Mouse (Mus musculus): Measurements from ENCODE around the gene Cd300lf. TPM values are rescaled to one million over a fixed set of nuclear protein-coding genes. Genes with fewer than 3 reads are reported as not detected.

The Cd300lf gene
- total and polyA plus RNA-seq, 2 experiments from 2014 or later: 0.10 to 0.16 TPM

GRCm38 (mm10) chr11:115083376-115084139 lies 50.2 kb downstream of the Cd300lf start:
- peak; percentile 87 for DNase-seq (ENCODE audit: low spot score)
- no peak overlapping the region for H3K4me3 ChIP-seq (ENCODE audit: low read depth, low read length)
- H3K27me3 ChIP-seq (ENCODE audit: insufficient read depth, low read length): peaks cover 5% of the 10 kb centered on the region; the same call in 1 of the 2 replicates
- ATAC-seq (ENCODE audit: low FRiP score): peak; percentile 68
- 35% methylated on average over 18 of the region's 18 CpGs for WGBS
- H3K9me3 ChIP-seq (ENCODE audit: low read length): no peaks in the 10 kb centered on the region
- 0 out of 2 replicates have a peak, but pooled peaks cover 5% of the 10 kb centered on the region for H3K4me1 ChIP-seq (ENCODE audit: insufficient read depth, low read length)
- no peaks in the 10 kb centered on the region for H3K36me3 ChIP-seq (ENCODE audit: insufficient read depth, low read length)
- no peak overlapping the region for H3K27ac ChIP-seq (ENCODE audit: low read depth, low read length)
- peak; percentile 99 for TF ChIP-seq CTCF (IDR thresholded peaks at IDR 0.05)
- H3K9ac ChIP-seq (replicated peaks; ENCODE audit: low read length, poor library complexity, severe bottlenecking): no peak overlapping the region
- no peak overlapping the region for H3K4me2 ChIP-seq (ENCODE audit: low read depth, low read length, poor library complexity, severe bottlenecking)

DNA sequence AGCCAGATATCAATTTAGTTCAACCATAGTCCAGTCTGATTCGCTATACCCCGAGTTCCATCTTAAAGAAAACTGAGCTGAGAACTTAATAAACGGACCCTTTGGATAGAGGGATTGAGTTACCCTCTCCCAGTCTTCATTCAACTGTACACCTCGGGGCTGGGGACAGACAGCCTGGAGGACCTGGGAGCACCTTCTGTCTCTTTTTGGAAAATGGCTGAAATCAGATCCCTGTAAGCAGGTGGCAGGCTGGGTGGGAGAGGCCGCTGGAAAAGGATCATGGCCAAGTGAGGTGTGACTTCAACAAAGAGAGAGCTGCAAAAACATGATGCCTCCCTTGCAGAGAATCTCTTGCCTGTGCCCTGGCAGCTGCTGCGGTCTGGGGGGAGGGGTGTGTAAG lies 51.6 kb downstream of the Cd300lf start:
- DNase-seq (ENCODE audit: low spot score) (no peak), ATAC-seq (ENCODE audit: low FRiP score) (no peak)
- Histone ChIP-seq H3K4me1 (ENCODE audit: insufficient read depth, low read length) (0 out of 2 replicates have a peak, but pooled peaks cover 5% of the 10 kb centered on the region), H3K9me3 (ENCODE audit: low read length) (no peaks in the 10 kb centered on the region), H3K4me3 (ENCODE audit: low read depth, low read length) (no peak overlapping the region), H3K4me2 (ENCODE audit: low read depth, low read length, poor library complexity, severe bottlenecking) (no peak overlapping the region), H3K36me3 (ENCODE audit: insufficient read depth, low read length) (no peaks in the 10 kb centered on the region), H3K27me3 (ENCODE audit: insufficient read depth, low read length) (peaks cover 5% of the 10 kb centered on the region; the same call in 1 of the 2 replicates), H3K27ac (ENCODE audit: low read depth, low read length) (no peak overlapping the region), H3K9ac (replicated peaks; ENCODE audit: low read length, poor library complexity, severe bottlenecking) (no peak overlapping the region)
- no peak for TF ChIP-seq CTCF (IDR thresholded peaks at IDR 0.05)
- WGBS: 78% methylated on average over 6 of the region's 6 CpGs

DNA sequence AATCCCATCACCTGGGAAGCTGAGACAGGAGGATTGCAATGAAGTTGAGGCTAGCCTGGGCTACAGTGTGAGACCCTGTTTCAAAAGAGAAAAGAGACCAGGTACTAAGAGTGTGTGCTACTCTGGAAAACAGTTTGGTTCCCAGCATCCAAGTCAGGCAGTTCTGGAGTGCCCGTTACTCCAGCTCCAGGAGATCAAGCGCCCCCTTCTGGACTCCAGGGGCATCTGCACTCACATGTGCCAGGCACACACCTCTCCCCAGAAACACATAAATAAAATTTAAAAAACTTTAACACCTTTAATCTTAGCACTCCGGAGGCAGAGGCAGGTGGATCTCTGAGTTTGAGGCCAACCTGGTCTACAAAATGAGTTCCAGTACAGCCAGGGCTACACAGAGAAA lies 52.4 kb downstream of the Cd300lf start:
- TF ChIP-seq CTCF (IDR thresholded peaks at IDR 0.05): no peak
- peaks cover 5% of the 10 kb centered on the region; the same call in 1 of the 2 replicates for H3K27me3 ChIP-seq (ENCODE audit: insufficient read depth, low read length)
- WGBS: 70% methylated on average over 3 of the region's 3 CpGs

GRCm38 (mm10) chr11:115080886-115081285 lies 52.9 kb downstream of the Cd300lf start:
- Histone ChIP-seq H3K27me3 (ENCODE audit: insufficient read depth, low read length) (peaks cover 5% of the 10 kb centered on the region; the same call in 1 of the 2 replicates), H3K4me1 (ENCODE audit: insufficient read depth, low read length) (0 out of 2 replicates have a peak, but pooled peaks cover 5% of the 10 kb centered on the region), H3K4me2 (ENCODE audit: low read depth, low read length, poor library complexity, severe bottlenecking) (no peak overlapping the region), H3K4me3 (ENCODE audit: low read depth, low read length) (no peak overlapping the region), H3K9me3 (ENCODE audit: low read length) (no peaks in the 10 kb centered on the region), H3K27ac (ENCODE audit: low read depth, low read length) (no peak overlapping the region), H3K9ac (replicated peaks; ENCODE audit: low read length, poor library complexity, severe bottlenecking) (no peak overlapping the region), H3K36me3 (ENCODE audit: insufficient read depth, low read length) (no peaks in the 10 kb centered on the region)
- ATAC-seq (ENCODE audit: low FRiP score) (no peak), DNase-seq (ENCODE audit: low spot score) (peak; percentile 81)
- WGBS: 39% methylated on average over 13 of the region's 13 CpGs
- TF ChIP-seq CTCF (IDR thresholded peaks at IDR 0.05): peak; percentile 93

More for the DNA sequence above, 52.4 kb downstream of the Cd300lf start:
- Histone ChIP-seq H3K4me3 (ENCODE audit: low read depth, low read length) (no peak overlapping the region), H3K36me3 (ENCODE audit: insufficient read depth, low read length) (no peaks in the 10 kb centered on the region), H3K27ac (ENCODE audit: low read depth, low read length) (no peak overlapping the region), H3K9me3 (ENCODE audit: low read length) (no peaks in the 10 kb centered on the region), H3K4me2 (ENCODE audit: low read depth, low read length, poor library complexity, severe bottlenecking) (no peak overlapping the region), H3K9ac (replicated peaks; ENCODE audit: low read length, poor library complexity, severe bottlenecking) (no peak overlapping the region), H3K4me1 (ENCODE audit: insufficient read depth, low read length) (0 out of 2 replicates have a peak, but pooled peaks cover 5% of the 10 kb centered on the region)
- DNase-seq (ENCODE audit: low spot score): no peak
- ATAC-seq (ENCODE audit: low FRiP score): no peak

GRCm38 (mm10) chr11:115078680-115079079 lies 55.1 kb downstream of the Cd300lf start:
- 80% methylated on average over 5 of the region's 5 CpGs for WGBS

GRCm38 (mm10) chr11:115077436-115077835 lies 56.4 kb downstream of the Cd300lf start:
- H3K4me3 ChIP-seq (ENCODE audit: low read depth, low read length): no peak overlapping the region
- H3K27ac ChIP-seq (ENCODE audit: low read depth, low read length): no peak overlapping the region
- no peak overlapping the region for H3K9ac ChIP-seq (replicated peaks; ENCODE audit: low read length, poor library complexity, severe bottlenecking)
- H3K9me3 ChIP-seq (ENCODE audit: low read length): no peaks in the 10 kb centered on the region
- H3K27me3 ChIP-seq (ENCODE audit: insufficient read depth, low read length): no peaks in the 10 kb centered on the region
- ATAC-seq (ENCODE audit: low FRiP score) (no peak), DNase-seq (ENCODE audit: low spot score) (no peak)
- no peak for TF ChIP-seq CTCF (IDR thresholded peaks at IDR 0.05)
- H3K4me2 ChIP-seq (ENCODE audit: low read depth, low read length, poor library complexity, severe bottlenecking): no peak overlapping the region
- 93% methylated on average over 1 of the region's 1 CpGs for WGBS
- no peaks in the 10 kb centered on the region for H3K36me3 ChIP-seq (ENCODE audit: insufficient read depth, low read length)
- no peaks in the 10 kb centered on the region for H3K4me1 ChIP-seq (ENCODE audit: insufficient read depth, low read length)

More at GRCm38 (mm10) chr11:115078680-115079079, 55.1 kb downstream of the Cd300lf start:
- Histone ChIP-seq H3K27me3 (ENCODE audit: insufficient read depth, low read length) (peaks cover under 1% of the 10 kb centered on the region; the same call in 1 of the 2 replicates), H3K9me3 (ENCODE audit: low read length) (no peaks in the 10 kb centered on the region), H3K4me3 (ENCODE audit: low read depth, low read length) (no peak overlapping the region), H3K9ac (replicated peaks; ENCODE audit: low read length, poor library complexity, severe bottlenecking) (no peak overlapping the region), H3K4me2 (ENCODE audit: low read depth, low read length, poor library complexity, severe bottlenecking) (no peak overlapping the region), H3K27ac (ENCODE audit: low read depth, low read length) (no peak overlapping the region), H3K4me1 (ENCODE audit: insufficient read depth, low read length) (no peaks in the 10 kb centered on the region), H3K36me3 (ENCODE audit: insufficient read depth, low read length) (no peaks in the 10 kb centered on the region)
- no peak for ATAC-seq (ENCODE audit: low FRiP score)
- no peak for TF ChIP-seq CTCF (IDR thresholded peaks at IDR 0.05)
- no peak for DNase-seq (ENCODE audit: low spot score)

Data from midbrain, postnatal 0 days (tissue).